Mouse (Mus musculus) midbrain, embryonic 12.5 days (tissue): ENCODE data around the gene Cpa3. TPM values are rescaled to one million over a fixed set of nuclear protein-coding genes. Genes with fewer than 3 reads are reported as not detected.

ENCODE experiments used
- ATAC-seq: fragments of 200-750 bp; cut with Nextera tagmentation; 2 replicates; pipeline ENCODE4 v1.8.0; 2017; ENCODE audit warnings: low read depth, moderate TSS enrichment, moderate library complexity; ENCODE audit not compliant: low FRiP score
- H3K27ac ChIP-seq: fragments of 300-500 bp; sonication (generic); replicated peaks from 2 replicates; pipeline ENCODE4 v1.5.1; 2016; ENCODE audit warnings: mild to moderate bottlenecking
- H3K27me3 ChIP-seq: fragments of 300-500 bp; sonication (generic); 2 replicates; pipeline ENCODE4 v1.6.1; 2016; ENCODE audit warnings: mild to moderate bottlenecking
- H3K36me3 ChIP-seq: fragments of 300-500 bp; sonication (generic); 2 replicates; pipeline ENCODE4 v1.6.1; 2016
- H3K4me1 ChIP-seq: fragments of 300-500 bp; sonication (generic); 2 replicates; pipeline ENCODE4 v1.6.1; 2016
- H3K4me2 ChIP-seq: fragments of 300-500 bp; sonication (generic); replicated peaks from 2 replicates; pipeline ENCODE4 v1.6.1; 2016; ENCODE audit warnings: mild to moderate bottlenecking, moderate library complexity
- H3K4me3 ChIP-seq: fragments of 300-500 bp; sonication (generic); 2 replicates; pipeline ENCODE4 v1.5.1; 2016; ENCODE audit warnings: mild to moderate bottlenecking
- H3K9ac ChIP-seq: fragments of 300-500 bp; sonication (generic); replicated peaks from 2 replicates; pipeline ENCODE4 v1.6.1; 2016; ENCODE audit warnings: mild to moderate bottlenecking, moderate library complexity
- H3K9me3 ChIP-seq: fragments of 300-500 bp; sonication (generic); 2 replicates; pipeline ENCODE4 v1.6.1; 2016; ENCODE audit warnings: mild to moderate bottlenecking
- WGBS: fragments of 180-500 bp; shearing (Covaris S2); methylation state at CpG from one replicate; pipeline ENCODE4 v1.1.7; 2016; 5-methylcytosine and 5-hydroxymethylcytosine counted together
- microRNA-seq: library from miRNA; unstranded; fragments of <30 nt; microRNA quantifications from one replicate; pipeline ENCODE4, GENCODE M21; 2017
- polyA plus RNA-seq: library from polyadenylated mRNA; unstranded; fragments of >200 nt; fragmentation: Nextera tagmentation; extraction: Ambion mirVana; gene quantifications from 2 replicates; pipeline ENCODE4 v1.2.1, GENCODE M21; 2016

Gene Cpa3
- polyA plus RNA-seq, 1 experiment from 2014 or later = 0.48 TPM

DNA sequence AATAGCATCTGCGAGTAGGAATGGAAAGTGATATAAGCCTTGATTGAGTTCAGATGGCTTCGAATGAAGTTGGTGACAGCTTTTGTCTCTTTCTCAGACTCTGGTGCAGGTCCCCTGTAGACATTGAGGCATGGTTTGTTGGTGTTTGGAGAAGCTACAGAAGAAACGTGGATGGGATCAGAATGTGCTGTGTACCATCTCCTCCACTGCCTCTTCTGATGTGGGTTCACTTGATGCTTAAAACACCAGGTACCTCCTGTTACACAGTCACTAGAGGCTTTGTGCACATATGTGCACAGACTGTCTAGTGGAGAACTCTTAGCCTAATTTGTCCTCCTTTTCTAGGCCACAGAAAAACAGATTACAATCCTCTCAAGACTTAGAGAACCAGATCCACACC, 19.8 kb downstream of the Cpa3 start:
- no peaks in the 10 kb centered on the region for H3K36me3 ChIP-seq
- H3K9me3 ChIP-seq = no peaks in the 10 kb centered on the region
- 88% methylated on average over 3 of the region's 3 CpGs for WGBS
- no peak for ATAC-seq
- H3K9ac ChIP-seq = no peak overlapping the region
- H3K4me1 ChIP-seq = no peaks in the 10 kb centered on the region
- no peak overlapping the region for H3K27ac ChIP-seq
- no peak overlapping the region for H3K4me3 ChIP-seq
- H3K27me3 ChIP-seq = no peaks in the 10 kb centered on the region
- H3K4me2 ChIP-seq = no peak overlapping the region

DNA sequence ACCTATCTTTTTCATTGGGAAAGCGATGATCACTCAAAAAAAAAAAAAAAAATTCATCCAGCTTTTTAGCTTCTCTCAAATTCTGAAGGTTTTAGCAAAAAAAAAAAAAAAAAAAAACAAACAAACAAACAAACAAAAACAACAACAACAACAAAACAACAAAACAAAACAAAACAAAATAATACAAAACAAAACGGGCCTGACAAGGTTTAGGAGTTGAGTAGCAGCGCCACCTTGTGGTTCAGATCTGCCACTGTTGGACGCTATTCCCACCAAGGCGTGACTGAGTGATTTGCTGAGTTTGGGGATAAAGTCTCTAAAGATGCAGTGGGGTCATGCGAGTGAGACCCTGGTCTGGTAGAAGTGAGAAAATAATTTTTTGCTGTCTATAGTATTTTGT, 43.1 kb downstream of the Cpa3 start:
- ATAC-seq = peak; percentile 69; the same call in 1 of the 2 replicates
- no peak overlapping the region for H3K4me3 ChIP-seq
- no peak overlapping the region for H3K9ac ChIP-seq
- no peaks in the 10 kb centered on the region for H3K9me3 ChIP-seq
- WGBS = 28% methylated on average over 6 of the region's 6 CpGs
- H3K4me2 ChIP-seq = no peak overlapping the region
- no peaks in the 10 kb centered on the region for H3K4me1 ChIP-seq
- no peaks in the 10 kb centered on the region for H3K36me3 ChIP-seq
- H3K27me3 ChIP-seq = no peaks in the 10 kb centered on the region
- H3K27ac ChIP-seq = no peak overlapping the region

DNA sequence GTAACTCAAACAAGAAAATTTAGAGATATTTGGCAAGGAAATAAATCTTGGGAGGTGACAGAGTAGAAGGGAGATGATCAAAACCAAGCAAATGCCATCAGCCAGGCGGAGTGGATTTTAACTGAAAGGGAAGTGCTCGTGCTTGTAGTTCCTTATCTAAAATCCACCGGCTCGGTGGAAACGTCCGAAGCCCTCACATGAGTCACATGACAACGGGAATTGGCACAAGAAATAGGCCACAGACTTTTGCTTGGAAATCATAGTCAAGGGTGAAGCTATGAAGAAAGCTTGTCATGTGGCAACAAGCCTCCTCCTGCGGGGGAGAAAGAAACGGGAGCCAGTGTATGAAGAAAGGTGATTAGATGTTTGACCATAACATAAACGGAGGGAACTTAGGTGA, 44.1 kb downstream of the Cpa3 start:
- no peaks in the 10 kb centered on the region for H3K27me3 ChIP-seq
- no peaks in the 10 kb centered on the region for H3K4me1 ChIP-seq
- 87% methylated on average over 10 of the region's 10 CpGs for WGBS
- no peaks in the 10 kb centered on the region for H3K36me3 ChIP-seq
- no peak for ATAC-seq
- no peak overlapping the region for H3K4me2 ChIP-seq
- no peak overlapping the region for H3K9ac ChIP-seq
- H3K4me3 ChIP-seq = no peak overlapping the region
- H3K27ac ChIP-seq = no peak overlapping the region
- no peaks in the 10 kb centered on the region for H3K9me3 ChIP-seq

DNA sequence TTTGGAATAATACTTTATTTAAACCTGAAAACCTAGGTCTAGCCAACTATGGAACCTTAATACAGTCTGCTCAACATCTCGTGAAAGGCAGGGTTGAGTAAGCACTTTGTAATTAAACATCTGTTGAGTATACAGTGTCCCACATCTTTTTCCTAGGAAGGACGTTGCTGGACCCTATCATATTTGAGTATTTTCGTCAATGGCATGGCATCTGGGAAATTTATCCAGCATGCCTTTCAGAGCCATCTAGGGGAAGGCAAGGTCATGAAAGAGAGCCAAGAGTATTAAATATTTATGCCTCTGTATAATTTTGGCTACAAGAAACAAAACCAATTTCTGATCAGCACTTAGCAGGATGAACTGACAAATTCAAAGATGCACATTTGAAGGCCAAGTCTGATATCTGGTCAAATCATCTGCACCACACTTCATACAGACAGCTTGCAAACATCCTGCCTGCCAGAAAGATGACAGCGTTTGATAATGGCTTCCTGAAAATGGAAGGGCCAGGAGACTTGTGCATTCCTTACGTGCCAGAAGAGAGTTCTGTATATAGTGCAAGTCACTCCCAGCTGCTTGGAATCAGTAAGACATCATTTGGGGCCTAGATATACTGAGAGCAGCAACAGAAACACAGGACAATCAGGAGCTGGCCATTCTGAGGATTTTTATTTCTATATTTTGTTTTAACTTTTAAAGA, 52.9 kb downstream of the Cpa3 start:
- WGBS = 79% methylated on average over 5 of the region's 5 CpGs
- Histone ChIP-seq H3K36me3 (no peaks in the 10 kb centered on the region), H3K4me3 (no peak overlapping the region), H3K27ac (no peak overlapping the region), H3K9me3 (no peaks in the 10 kb centered on the region), H3K4me2 (no peak overlapping the region), H3K4me1 (no peaks in the 10 kb centered on the region), H3K27me3 (no peaks in the 10 kb centered on the region), H3K9ac (no peak overlapping the region)
- no peak for ATAC-seq

DNA sequence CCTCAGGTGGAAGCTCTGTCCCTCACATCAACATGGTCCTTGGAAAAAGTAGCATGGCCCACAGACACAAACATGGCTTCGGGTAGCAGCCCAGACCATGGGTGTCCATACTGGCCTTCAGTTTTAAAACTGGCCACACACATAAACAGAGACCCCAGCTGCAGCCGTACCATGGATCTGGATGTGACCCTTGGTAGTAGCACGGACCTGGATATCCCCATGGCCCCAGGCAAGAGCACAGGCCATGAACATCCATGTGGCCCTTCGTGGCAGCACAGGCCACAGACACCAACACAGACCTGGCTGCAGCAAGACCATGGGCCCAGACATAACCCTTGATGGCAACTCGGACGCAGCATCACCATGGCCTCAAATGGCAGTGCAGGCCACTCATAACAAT, 69.6 kb downstream of the Cpa3 start:
- 90% methylated on average over 6 of the region's 6 CpGs for WGBS
- no peak for ATAC-seq
- H3K36me3 ChIP-seq = no peaks in the 10 kb centered on the region
- H3K4me3 ChIP-seq = no peak overlapping the region
- H3K9me3 ChIP-seq = no peaks in the 10 kb centered on the region
- no peaks in the 10 kb centered on the region for H3K27me3 ChIP-seq
- H3K4me1 ChIP-seq = no peaks in the 10 kb centered on the region
- H3K27ac ChIP-seq = no peak overlapping the region
- H3K9ac ChIP-seq = no peak overlapping the region
- H3K4me2 ChIP-seq = no peak overlapping the region

DNA sequence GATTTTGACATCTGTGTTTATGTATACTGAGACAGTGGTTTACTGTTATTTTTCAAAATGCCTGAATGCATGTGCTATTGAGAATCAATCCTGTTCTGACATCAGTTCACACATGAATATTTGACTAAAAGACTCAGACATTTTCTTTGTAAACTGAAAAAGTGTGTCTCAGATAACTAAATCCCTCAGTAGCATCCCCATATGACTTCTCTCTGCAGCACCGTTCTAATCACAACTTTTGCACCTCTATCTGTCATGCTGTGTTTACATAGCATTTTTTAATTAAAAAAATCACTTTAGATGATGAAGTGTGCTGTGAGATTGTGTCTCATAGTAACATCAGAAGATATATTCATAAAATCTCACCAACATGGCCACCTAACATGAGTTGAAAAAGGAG, 74.5 kb downstream of the Cpa3 start:
- no peak for ATAC-seq
- Histone ChIP-seq H3K4me1 (no peaks in the 10 kb centered on the region), H3K36me3 (no peaks in the 10 kb centered on the region), H3K4me3 (no peak overlapping the region), H3K27me3 (no peaks in the 10 kb centered on the region), H3K27ac (no peak overlapping the region), H3K9me3 (no peaks in the 10 kb centered on the region), H3K9ac (no peak overlapping the region), H3K4me2 (no peak overlapping the region)
- WGBS = 88% methylated on average over 1 of the region's 1 CpGs

Small RNA genes within 50 kb of the gene (microRNA-seq; reads per million reads assigned to microRNA genes)
- not detected for gene Mir7007

Other genes with a start within 250 kb of the Cpa3 start
- gene Hps3, start 206.9 kb downstream of the Cpa3 start, polyA plus RNA-seq = 13.0 and 13.8 TPM in 2 replicates
- 23.1 and 26.0 TPM in 2 replicates for gene Hltf, start 184.4 kb downstream of the Cpa3 start, polyA plus RNA-seq
- gene Gyg, start 86.9 kb downstream of the Cpa3 start, polyA plus RNA-seq = 24.1 and 24.7 TPM in 2 replicates
- gene Cpb1, start 33.6 kb upstream of the Cpa3 start, polyA plus RNA-seq = not detected in 2 replicates
- not detected in 2 replicates for gene Agtr1b, start 125.0 kb upstream of the Cpa3 start, polyA plus RNA-seq